Mouse (Mus musculus): ENCODE measurements around the gene Fshr. TPM values are rescaled to one million over a fixed set of nuclear protein-coding genes. Genes with fewer than 3 reads are reported as not detected.

Fshr gene
- total and polyA plus RNA-seq, 3 experiments: not detected

DNA sequence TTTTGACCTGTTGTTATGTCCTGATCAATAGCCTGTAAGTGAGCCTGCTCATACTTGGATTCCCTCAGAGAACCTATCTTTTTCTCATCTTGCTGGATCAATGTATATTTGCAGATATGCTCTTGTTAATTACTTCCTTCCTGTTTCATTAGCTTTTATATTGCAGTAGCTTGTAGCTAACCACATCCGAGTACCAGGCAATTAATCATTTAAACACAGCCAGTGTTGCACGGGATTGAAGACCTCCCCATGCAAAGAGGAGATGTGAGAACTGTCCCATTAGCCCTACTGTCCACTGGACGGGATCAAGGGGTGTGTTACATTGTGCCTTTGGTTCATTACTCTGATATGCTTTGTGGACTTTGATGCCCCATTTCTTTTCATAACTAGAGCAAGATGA is 154.5 kb downstream of the Fshr start:
- H3K27me3 ChIP-seq (ENCODE audit: control insufficient read depth in 1 of 2, insufficient read depth in 2 of 2, low read length in 2 of 2): no peaks in the 10 kb centered on the region
- H3K4me3 ChIP-seq (ENCODE audit: control insufficient read depth in 1 of 2, insufficient read depth in 1 of 2, low read depth in 2 of 2, low read length in 2 of 2): no peak overlapping the region
- no peak overlapping the region for H3K27ac ChIP-seq (ENCODE audit: control insufficient read depth, low read depth, low read length)
- H3K9me3 ChIP-seq (replicated peaks; ENCODE audit: insufficient read depth, low read length): no peaks in the 10 kb centered on the region
- no peaks in the 10 kb centered on the region for H3K36me3 ChIP-seq (ENCODE audit: control insufficient read depth in 1 of 2, insufficient read depth in 2 of 2, low read length in 2 of 2)
- H3K79me2 ChIP-seq (ENCODE audit: control insufficient read depth, insufficient read depth, low read length, poor library complexity): no peaks in the 10 kb centered on the region
- H3K4me1 ChIP-seq (ENCODE audit: control insufficient read depth in 1 of 2, insufficient read depth in 2 of 2, low read length in 2 of 2): no peaks in the 10 kb centered on the region
- no peak overlapping the region for H3K9ac ChIP-seq (ENCODE audit: control insufficient read depth, low read depth, low read length, poor library complexity, severe bottlenecking)
- DNase-seq (ENCODE audit: low read depth, low spot score): no peak
- TF ChIP-seq POLR2AphosphoS2 (IDR thresholded peaks at IDR 0.05; ENCODE audit: low read length) (no peak), TCF12 (IDR thresholded peaks at IDR 0.05; ENCODE audit: low read depth, low read length) (no peak), ZKSCAN1 (IDR thresholded peaks at IDR 0.05; ENCODE audit: low read depth, low read length) (no peak), MAFK (IDR thresholded peaks at IDR 0.05; ENCODE audit: borderline replicate concordance, low read depth, low read length) (no peak), MYB (IDR thresholded peaks at IDR 0.05; ENCODE audit: low read depth, low read length) (no peak), SIN3A (IDR thresholded peaks at IDR 0.05; ENCODE audit: low read length) (no peak)

DNA sequence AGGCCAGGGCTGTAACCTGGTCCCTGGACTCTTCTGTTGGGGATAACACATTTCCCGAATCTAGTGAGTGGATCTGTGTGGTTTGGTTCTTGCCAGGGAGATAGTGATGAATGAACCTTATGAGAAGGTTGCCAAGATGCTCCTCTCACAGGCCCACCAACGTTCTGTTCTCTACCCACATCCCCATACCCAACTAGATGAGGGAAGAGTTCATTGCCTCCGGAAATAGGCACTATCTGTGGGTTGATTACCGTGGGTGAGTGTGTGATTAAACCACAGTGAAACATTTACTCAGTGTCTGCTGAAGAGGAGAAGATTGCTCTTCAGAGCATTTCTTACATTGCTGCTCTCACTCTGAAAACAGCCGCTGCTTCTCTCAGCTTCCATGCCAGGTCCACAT is 163.8 kb downstream of the Fshr start:
- no peak for TF ChIP-seq USF1 (IDR thresholded peaks at IDR 0.05; ENCODE audit: low read depth, low read length)
- no peak for TF ChIP-seq MAX (IDR thresholded peaks at IDR 0.05; ENCODE audit: low read length)
- TF ChIP-seq ZC3H11A (IDR thresholded peaks at IDR 0.05; ENCODE audit: low read depth, low read length): no peak
- TF ChIP-seq MYC (IDR thresholded peaks at IDR 0.05; ENCODE audit: low read depth, low read length): no peak
- TF ChIP-seq MXI1 (IDR thresholded peaks at IDR 0.05; ENCODE audit: low read depth, low read length): no peak
- TF ChIP-seq MEF2A (IDR thresholded peaks at IDR 0.05; ENCODE audit: extremely low read depth, insufficient replicate concordance, low read depth, low read length, poor library complexity, severe bottlenecking): no peak
- no peak for TF ChIP-seq RCOR1 (IDR thresholded peaks at IDR 0.05; ENCODE audit: low read depth, low read length)
- TF ChIP-seq ZMIZ1 (IDR thresholded peaks at IDR 0.05; ENCODE audit: low read depth, low read length): no peak
- no peak for TF ChIP-seq UBTF (IDR thresholded peaks at IDR 0.05; ENCODE audit: borderline replicate concordance, insufficient read depth, low read depth, low read length)
- no peak for TF ChIP-seq USF2 (IDR thresholded peaks at IDR 0.05; ENCODE audit: borderline replicate concordance in 1 of 2, insufficient read depth in 1 of 2, low read depth in 1 of 2, low read length in 2 of 2)
- Histone ChIP-seq H3K27ac (ENCODE audit: control insufficient read depth, low read depth, low read length) (no peak overlapping the region), H3K9ac (ENCODE audit: control insufficient read depth, low read depth, low read length, poor library complexity, severe bottlenecking) (no peak overlapping the region)

More for the DNA sequence above, 163.8 kb downstream of the Fshr start:
- Histone ChIP-seq H3K27me3 (ENCODE audit: control insufficient read depth in 1 of 2, insufficient read depth in 2 of 2, low read length in 2 of 2) (no peaks in the 10 kb centered on the region), H3K4me3 (ENCODE audit: control insufficient read depth in 1 of 2, insufficient read depth in 1 of 2, low read depth in 2 of 2, low read length in 2 of 2) (no peak overlapping the region), H3K79me2 (ENCODE audit: control insufficient read depth, insufficient read depth, low read length, poor library complexity) (no peaks in the 10 kb centered on the region), H3K9me3 (replicated peaks; ENCODE audit: insufficient read depth, low read length) (no peaks in the 10 kb centered on the region), H3K4me1 (ENCODE audit: control insufficient read depth in 1 of 2, insufficient read depth in 2 of 2, low read length in 2 of 2) (peaks cover 9 to 17% of the 10 kb centered on the region in 2 experiments), H3K36me3 (ENCODE audit: control insufficient read depth in 1 of 2, insufficient read depth in 2 of 2, low read length in 2 of 2) (peaks cover 0 to 18% of the 10 kb centered on the region in 2 experiments; a peak in 2 of 4 replicates)
- no peak for DNase-seq (ENCODE audit: low read depth, low spot score)

Data from MEL (cell line).